Mouse (Mus musculus): ENCODE measurements around the gene Myo18a.

Myo18a gene

GRCm38 (mm10) chr11:77795216-77795615 lies 32.2 kb downstream of the Myo18a start:
- DNase-seq (ENCODE audit: low spot score), result no peak

- DNase-seq (ENCODE audit: low spot score), result no peak
Observed at GRCm38 (mm10) chr11:77800491-77800868, 37.4 kb downstream of the Myo18a start.

DNA sequence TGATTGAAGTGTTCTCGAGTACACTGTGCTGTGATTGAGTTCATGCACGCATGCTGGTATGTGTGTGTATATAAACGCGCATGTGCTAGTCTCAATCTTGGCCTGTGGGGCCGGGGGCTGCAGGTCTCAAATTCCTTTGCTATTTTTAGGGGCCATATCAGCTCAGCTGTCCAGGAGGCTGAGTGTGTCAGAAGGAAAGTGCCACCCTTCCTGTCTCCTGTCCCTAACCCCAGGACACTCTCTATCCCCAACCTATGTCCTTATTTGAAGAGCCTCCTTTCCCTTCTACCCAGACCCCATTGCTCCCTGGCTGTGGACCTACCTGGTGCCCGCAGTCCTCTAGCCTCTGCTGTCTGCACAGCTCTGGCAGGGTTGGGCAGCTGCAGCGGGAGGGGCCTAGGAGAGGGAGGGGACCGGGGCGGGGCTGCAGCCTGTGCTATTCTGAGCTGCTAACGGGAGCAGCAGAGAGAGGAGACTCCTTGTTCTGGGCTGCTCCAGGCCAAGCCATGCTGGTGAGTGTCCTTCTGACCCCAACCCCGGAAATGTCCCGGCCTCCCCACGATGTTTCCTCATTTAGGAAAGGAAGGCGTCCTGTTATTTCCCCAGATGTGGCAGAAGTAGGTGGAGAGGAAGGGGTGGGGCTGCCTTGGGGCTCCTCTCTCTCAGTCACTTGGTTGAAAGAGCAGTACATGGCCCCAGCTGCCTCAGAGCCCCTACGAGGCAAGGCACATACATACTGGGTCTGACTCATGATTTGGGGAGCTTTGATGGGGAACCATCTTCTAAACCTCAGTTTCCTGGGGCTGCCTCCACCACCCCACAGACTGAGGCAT lies 38.0 kb downstream of the Myo18a start:
- peak; percentile 82 for DNase-seq (ENCODE audit: low spot score)

GRCm38 (mm10) chr11:77802341-77802865 lies 39.4 kb downstream of the Myo18a start:
- peak; percentile 66 for DNase-seq (ENCODE audit: low spot score)

- no peak for DNase-seq (ENCODE audit: low spot score)
Observed at GRCm38 (mm10) chr11:77806218-77806617, 43.2 kb downstream of the Myo18a start.

DNA sequence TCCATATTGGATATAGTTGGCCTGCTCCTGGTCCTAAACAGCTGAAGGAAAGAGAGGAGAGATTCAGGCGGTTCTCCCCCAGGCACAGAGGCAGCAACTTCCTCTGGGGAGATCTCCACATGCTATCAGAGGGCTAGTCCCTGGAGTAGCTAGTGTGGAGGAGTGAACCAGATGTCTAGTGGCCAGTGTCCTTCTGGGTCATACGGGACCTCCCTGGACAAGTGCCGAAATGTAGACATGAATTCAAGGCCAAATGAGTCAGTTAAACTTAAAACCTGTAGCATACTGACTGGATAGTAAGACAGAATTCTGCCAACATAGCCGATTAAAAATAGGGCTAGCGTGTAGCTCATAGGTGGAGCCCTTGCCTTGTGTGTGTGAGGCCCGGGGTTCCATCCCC lies 43.8 kb downstream of the Myo18a start:
- DNase-seq (ENCODE audit: low spot score), result no peak

DNA sequence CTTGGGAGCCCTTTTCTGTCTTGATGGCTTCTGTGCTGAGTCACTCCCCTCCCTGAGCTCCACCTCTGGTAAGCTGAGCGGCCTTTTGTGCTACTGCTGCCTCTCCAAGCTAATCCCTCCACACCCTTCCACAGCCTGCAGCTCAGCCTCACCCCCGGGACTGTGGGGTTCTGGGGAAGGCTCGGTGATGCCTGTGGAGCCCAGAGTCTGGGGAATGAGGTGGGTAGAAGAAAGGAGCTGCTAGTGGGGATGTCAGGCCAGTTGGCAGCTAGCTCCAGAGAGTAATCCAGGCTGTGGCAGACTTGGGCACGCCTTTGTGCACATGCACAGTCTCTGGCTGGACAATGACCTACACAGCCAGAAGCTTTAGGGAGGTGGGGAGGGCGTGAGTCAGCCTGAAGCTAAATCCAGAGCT lies 45.0 kb downstream of the Myo18a start:
- DNase-seq (ENCODE audit: low spot score), result no peak

GRCm38 (mm10) chr11:77809215-77809614 lies 46.2 kb downstream of the Myo18a start:
- no peak for DNase-seq (ENCODE audit: low spot score)

DNA sequence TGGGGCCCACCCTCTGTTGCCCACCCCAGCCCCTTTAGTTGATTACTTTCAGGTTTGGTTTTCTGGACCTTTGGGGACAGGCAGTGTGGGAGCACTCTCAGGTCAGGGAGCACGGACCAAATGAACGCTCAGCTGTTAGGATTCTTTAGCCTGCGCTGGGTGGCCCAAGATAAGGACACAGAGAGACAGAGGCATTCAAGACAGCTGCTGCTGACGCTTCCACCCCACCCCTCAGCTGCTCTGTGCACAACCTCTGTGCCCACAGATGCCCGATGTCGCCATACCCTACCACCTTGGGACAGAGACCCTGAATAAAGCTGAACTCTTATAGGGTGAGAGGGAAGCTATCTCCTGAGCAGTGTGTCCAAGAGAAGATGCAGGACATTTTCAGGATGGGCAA lies 47.0 kb downstream of the Myo18a start:
- no peak for DNase-seq (ENCODE audit: low spot score)

DNA sequence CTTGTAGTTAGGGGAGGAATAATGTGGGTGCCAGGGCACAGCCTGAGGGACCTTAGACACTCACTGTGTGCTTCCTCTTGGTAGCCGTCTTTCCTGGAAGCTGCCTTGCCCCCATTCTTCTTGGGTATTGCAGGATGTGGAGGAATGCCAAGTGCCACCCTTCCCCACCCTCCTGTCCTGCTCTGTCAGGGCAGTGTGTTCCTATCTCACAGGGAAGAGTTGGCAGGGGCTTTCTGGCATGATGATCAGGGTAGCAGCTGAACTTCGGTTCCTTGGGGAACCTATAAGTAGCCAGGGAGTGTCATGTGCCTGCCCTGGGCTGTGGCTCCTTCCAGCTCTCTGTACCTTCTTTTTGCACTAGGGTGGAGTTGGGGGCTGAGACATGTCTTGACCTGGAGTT lies 50.9 kb downstream of the Myo18a start:
- DNase-seq (ENCODE audit: low spot score), result peak; percentile 56

DNA sequence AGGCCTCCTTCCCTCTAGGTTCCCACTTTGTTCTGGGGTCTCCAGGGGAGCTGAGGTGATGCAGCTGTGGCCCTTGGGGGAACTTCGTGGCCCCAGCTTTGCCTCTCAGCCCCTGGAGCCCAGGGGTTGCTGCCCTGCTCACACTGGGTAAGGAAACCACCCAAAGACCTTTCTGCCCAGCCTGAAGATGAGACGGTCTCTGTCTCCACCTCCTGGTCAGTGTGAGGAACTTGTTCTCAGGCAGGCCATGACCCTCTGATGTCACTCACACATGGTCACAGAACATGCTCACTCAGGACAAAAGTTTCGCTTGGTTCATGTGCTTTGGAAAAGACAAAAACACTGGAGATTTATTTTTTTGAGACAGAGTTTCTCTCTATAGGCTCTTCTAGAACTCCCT lies 53.0 kb downstream of the Myo18a start:
- peak; percentile 81 for DNase-seq (ENCODE audit: low spot score)

GRCm38 (mm10) chr11:77821648-77822047 lies 58.6 kb downstream of the Myo18a start:
- peak; percentile 32 for DNase-seq (ENCODE audit: low spot score)

DNA sequence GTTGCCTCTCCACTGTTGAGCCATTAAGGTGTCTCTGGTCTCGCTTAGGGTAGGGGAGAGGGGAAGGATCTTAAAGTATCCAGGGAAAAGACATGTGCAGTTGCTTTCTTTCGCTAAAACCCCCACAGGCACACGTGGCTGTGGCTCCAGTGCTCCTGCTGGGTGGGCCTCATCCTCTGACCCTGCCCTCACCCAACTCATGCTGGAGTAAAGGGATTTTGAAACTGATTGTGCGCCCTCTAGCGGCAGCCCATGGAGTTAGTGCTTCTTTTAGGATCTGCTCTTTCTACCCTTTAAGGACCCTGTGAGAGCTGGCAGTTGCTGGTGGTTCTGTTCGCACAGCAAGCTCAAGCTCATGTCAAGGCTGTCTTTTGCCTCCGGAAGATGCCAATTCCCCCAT lies 59.7 kb downstream of the Myo18a start:
- DNase-seq (ENCODE audit: low spot score), result peak; percentile 36

DNA sequence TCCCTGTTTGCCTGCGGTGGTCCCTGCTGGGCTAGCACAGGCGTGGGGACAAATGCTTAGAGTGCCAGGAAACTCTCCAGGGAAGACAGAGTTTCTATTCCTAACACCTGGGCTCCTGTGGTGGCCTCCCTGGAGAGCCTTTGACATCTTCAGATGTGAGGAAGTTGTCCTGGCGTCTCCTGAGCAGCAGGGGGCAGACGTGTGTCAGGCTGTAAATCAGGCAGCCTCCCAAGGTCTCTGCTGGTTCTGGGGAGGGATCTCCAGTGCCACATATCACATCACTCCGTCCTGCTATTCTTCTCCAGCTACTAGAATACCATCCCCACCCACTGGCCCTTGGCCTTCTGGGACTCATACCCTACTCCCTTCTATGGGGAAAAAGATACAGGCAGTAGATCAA lies 62.8 kb downstream of the Myo18a start:
- DNase-seq (ENCODE audit: low spot score), result peak; percentile 73

DNA sequence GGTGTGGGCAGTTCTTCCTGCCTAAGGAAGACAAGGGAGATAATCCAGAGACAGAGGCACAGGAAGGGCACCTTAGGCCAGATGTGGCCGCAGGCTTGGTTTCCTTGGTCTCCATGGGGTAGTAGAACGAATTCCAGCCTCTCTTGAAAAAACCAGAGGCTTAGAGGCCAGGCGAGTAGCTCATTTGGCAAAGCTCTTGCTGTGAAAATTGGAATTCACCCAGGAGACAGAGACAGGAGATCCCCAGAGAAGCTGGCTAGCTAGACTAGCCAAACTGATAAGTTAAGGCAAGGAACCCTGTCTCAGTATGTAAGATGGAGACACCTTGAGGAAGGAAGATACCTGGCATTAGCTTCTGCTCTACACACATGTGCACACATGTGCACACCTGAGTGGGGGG lies 63.3 kb downstream of the Myo18a start:
- no peak for DNase-seq (ENCODE audit: low spot score)

GRCm38 (mm10) chr11:77827241-77827995 lies 64.4 kb downstream of the Myo18a start:
- DNase-seq (ENCODE audit: low spot score), result peak; percentile 71

DNA sequence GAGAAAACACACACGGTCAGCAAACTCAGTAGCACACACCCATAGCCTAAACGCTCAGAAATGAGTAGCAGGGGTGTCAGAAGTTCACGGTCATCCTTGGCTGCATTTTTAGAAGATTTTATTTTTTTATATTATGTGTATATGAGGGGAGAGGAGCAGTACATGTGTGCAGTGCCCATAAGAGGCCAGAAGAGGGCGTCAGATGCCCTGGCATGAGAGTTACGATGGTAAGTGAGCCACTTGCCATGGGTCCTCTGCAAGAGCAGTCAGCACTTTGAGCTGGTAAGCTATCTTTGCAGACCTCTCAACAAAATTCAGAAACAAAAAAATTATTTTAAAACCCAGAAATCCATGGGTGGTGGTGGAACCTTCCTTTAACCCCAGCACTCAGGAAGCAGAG lies 65.1 kb downstream of the Myo18a start:
- no peak for DNase-seq (ENCODE audit: low spot score)

- DNase-seq (ENCODE audit: low spot score), result peak; percentile 45
Observed at GRCm38 (mm10) chr11:77829043-77829841, 66.2 kb downstream of the Myo18a start.

- DNase-seq (ENCODE audit: low spot score), result no peak
Observed at GRCm38 (mm10) chr11:77830875-77831274, 67.8 kb downstream of the Myo18a start.

DNA sequence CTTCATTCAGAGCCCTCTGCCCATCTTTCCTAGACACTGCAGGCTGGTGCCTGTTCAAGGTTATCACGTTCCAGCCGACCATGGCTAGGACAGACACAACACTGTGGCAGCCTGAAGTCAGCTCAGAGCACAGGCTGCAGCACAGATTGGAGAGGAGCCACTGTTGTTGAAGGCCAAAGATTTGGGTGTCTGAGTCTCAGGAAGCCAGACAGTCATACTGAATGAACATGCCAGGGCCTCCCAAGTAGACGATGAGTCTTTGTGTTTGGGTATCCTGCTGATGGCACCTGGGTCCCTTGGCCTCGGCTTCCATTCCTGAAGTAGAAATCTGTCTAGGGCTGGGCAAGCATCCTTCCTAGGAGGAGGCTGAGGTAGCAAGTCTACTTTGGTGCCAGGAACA lies 69.5 kb downstream of the Myo18a start:
- no peak for DNase-seq (ENCODE audit: low spot score)

DNA sequence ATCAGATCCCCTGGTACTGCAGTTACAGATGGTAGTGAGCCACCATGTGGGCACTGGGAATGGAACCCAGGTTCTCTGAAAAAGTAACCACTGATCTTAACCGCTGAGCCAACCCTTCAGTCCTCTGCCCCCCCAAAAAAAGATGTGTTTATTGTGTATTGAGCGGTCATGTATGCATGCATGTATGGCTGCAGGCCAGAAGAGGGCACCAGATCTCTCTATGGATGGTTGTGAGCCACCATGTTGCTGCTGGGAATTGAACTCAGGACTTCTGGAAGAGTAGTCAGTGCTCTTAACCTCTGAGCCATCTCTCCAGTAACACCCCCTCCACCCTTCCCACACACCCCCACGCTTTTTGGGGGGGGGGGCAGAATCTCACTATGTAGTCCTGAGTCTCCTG lies 72.1 kb downstream of the Myo18a start:
- DNase-seq (ENCODE audit: low spot score), result no peak

DNA sequence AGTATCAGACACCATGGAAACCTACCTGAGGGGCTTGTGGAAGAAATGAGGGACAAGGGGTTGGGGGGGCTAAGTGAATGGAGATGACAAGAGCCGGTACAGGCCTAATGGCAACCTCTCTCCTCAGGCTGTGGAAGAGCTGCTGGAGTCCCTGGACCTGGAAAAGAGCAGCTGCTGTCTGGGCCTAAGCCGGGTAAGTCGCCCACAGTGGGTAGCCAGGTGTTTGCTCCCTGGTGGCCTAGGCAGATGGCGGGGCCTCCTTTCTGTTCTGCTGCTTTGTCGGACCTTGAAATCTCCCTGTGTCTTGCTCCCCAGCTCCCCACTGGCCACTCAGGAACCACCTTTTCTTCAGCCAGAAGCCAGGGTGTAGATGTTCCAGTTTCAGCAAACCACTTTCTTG lies 73.2 kb downstream of the Myo18a start:
- no peak for DNase-seq (ENCODE audit: low spot score)
